ENCODE assay signal across 27 mouse cellular contexts in genomic region chr4:130323607-130324006, GRCm38 (mm10). TPM values are rescaled to one million over a fixed set of nuclear protein-coding genes. Genes with fewer than 3 reads are reported as not detected.
DNase-seq lines count a peak whose midpoint lies in the region; ATAC-seq lines count a peak whose summit lies in the region.
"Had no signal": no experiment of that assay in that cellular context is flagged by ENCODE, and none has a peak within 500 bp of the region (broad histone marks: within the 10 kb centered on the region; RNA-seq: fewer than 3 reads in every experiment).

No protein-coding gene starts in this region.

- no peak overlapping the region for H3K4me3 ChIP-seq in lung, embryonic 16.5 days (ENCODE audit: low read length)
- no peak overlapping the region for H3K4me3 ChIP-seq in heart, embryonic 14.5 days (ENCODE audit: control insufficient read depth in 1 of 2, insufficient read depth in 1 of 2, low read depth in 1 of 2, low read length in 2 of 2)
- H3K4me3 ChIP-seq: intestine, embryonic 15.5 days; liver, embryonic 12.5 days; midbrain, embryonic 10.5 days had no signal

- no peaks in the 10 kb centered on the region for H3K9me3 ChIP-seq in lung, embryonic 16.5 days (ENCODE audit: control insufficient read depth, low read length)
- no peaks in the 10 kb centered on the region for H3K9me3 ChIP-seq in heart, embryonic 14.5 days (ENCODE audit: control insufficient read depth, low read length)
- H3K9me3 ChIP-seq: intestine, embryonic 15.5 days; liver, embryonic 12.5 days; midbrain, embryonic 10.5 days had no signal

- H3K27ac ChIP-seq in lung, embryonic 16.5 days (ENCODE audit: low read length), result no peak overlapping the region
- peak overlapping the region; percentile 92 to 94 for H3K27ac ChIP-seq in heart, embryonic 14.5 days (replicated peaks in 1 of 2; ENCODE audit: control insufficient read depth in 1 of 2, insufficient read depth in 1 of 2, low read depth in 2 of 2, low read length in 2 of 2)
- H3K27ac ChIP-seq: hindbrain, embryonic 14.5 days; intestine, embryonic 15.5 days; liver, embryonic 12.5 days; macrophage; midbrain, embryonic 10.5 days had no signal

- peaks cover 21% of the 10 kb centered on the region for H3K36me3 ChIP-seq in lung, embryonic 16.5 days (ENCODE audit: control insufficient read depth, insufficient read depth, low read length)
- H3K36me3 ChIP-seq in heart, embryonic 14.5 days (ENCODE audit: control insufficient read depth, insufficient read depth, low read length), result peaks cover 64% of the 10 kb centered on the region

- peak; percentile 71 for DNase-seq in gastrocnemius, adult 18-20 months (ENCODE audit: low spot score)
- no peak for DNase-seq in gastrocnemius, postnatal 10 days
- no peak for DNase-seq in lung, postnatal 36 days
- peak; percentile 54 for DNase-seq in skeletal muscle tissue, adult 2 months (ENCODE audit: low read depth, low spot score)
- DNase-seq in spleen, adult 18-20 months, result no peak
- DNase-seq in spleen, postnatal 36 days (ENCODE audit: low spot score in 2 of 2), result no peak
- DNase-seq: adrenal gland, postnatal 25 days; cerebellum, adult 18-20 months; cerebellum, postnatal 25 days; embryo, embryonic 11 days; forebrain, postnatal 0 days; kidney, adult 9 months; kidney, postnatal 36 days; layer of hippocampus, adult 9-11 months; right cerebral cortex, postnatal 4 days; thymus, postnatal 36 days had no signal

- no peak overlapping the region for H3K9ac ChIP-seq in lung, embryonic 16.5 days (ENCODE audit: low read length)
- H3K9ac ChIP-seq in heart, embryonic 14.5 days (ENCODE audit: low read length), result peak overlapping the region; percentile 44; the same call in 1 of the 2 replicates
- H3K9ac ChIP-seq: forebrain, postnatal 0 days; hindbrain, embryonic 14.5 days; intestine, embryonic 15.5 days; liver, embryonic 12.5 days had no signal

- ATAC-seq in lung, embryonic 16.5 days (ENCODE audit: low read depth), result peak; percentile 23; the same call in 1 of the 2 replicates
- peak; percentile 76 for ATAC-seq in heart, embryonic 14.5 days (ENCODE audit: insufficient number of reproducible peaks, insufficient read depth, low FRiP score, low read depth)
- ATAC-seq: forebrain, postnatal 0 days; intestine, embryonic 15.5 days; liver, embryonic 12.5 days had no signal

- H3K4me2 ChIP-seq in lung, embryonic 16.5 days (ENCODE audit: low read depth, low read length), result no peak overlapping the region
- peak overlapping the region; percentile 19; the same call in 1 of the 2 replicates for H3K4me2 ChIP-seq in heart, embryonic 14.5 days (ENCODE audit: low read length)
- H3K4me2 ChIP-seq: hindbrain, embryonic 14.5 days; intestine, embryonic 15.5 days; liver, embryonic 12.5 days had no signal

- H3K4me1 ChIP-seq in lung, embryonic 16.5 days (replicated peaks; ENCODE audit: control insufficient read depth, insufficient read depth, low read length), result no peaks in the 10 kb centered on the region
- peaks cover 16 to 19% of the 10 kb centered on the region in 2 experiments for H3K4me1 ChIP-seq in heart, embryonic 14.5 days (ENCODE audit: control insufficient read depth in 2 of 2, insufficient read depth in 2 of 2, low read length in 2 of 2)
- H3K4me1 ChIP-seq: intestine, embryonic 15.5 days; midbrain, embryonic 10.5 days had no signal

- no peaks in the 10 kb centered on the region for H3K27me3 ChIP-seq in lung, embryonic 16.5 days (ENCODE audit: control insufficient read depth, insufficient read depth, low read depth, low read length)
- H3K27me3 ChIP-seq in heart, embryonic 14.5 days (ENCODE audit: control insufficient read depth, insufficient read depth, low read length), result no peaks in the 10 kb centered on the region
- H3K27me3 ChIP-seq: intestine, embryonic 15.5 days; liver, embryonic 12.5 days had no signal

- WGBS in lung, embryonic 16.5 days, result 45% methylated on average over 5 of the region's 5 CpGs
- 9% methylated on average over 5 of the region's 5 CpGs for WGBS in heart, embryonic 14.5 days

RNA-seq across cellular contexts. Expression of gene Gm10570, which starts 15.1 kb away (rescaled TPM):
- total RNA-seq in gastrocnemius, adult 18-20 months (2021), result under 1 TPM in 1 of 2 experiments, not detected in 1; 0.66 TPM
- total RNA-seq in gastrocnemius, postnatal 10 days (2021), result not detected
- not detected in 2 replicates for polyA plus RNA-seq in lung, embryonic 16.5 days (2015; fragmentation: Nextera tagmentation; extraction: Ambion mirVana)
- polyA plus RNA-seq in heart, embryonic 14.5 days (2014; fragmentation: Nextera tagmentation; extraction: Ambion mirVana), result 0.74 and 1.2 TPM in 2 replicates
- total RNA-seq: adrenal gland, postnatal 25 days had no signal
- polyA plus RNA-seq: embryonic facial prominence, embryonic 14.5 days; hindbrain, embryonic 14.5 days; intestine, embryonic 15.5 days; limb, embryonic 11.5 days; liver, embryonic 12.5 days; macrophage; midbrain, embryonic 10.5 days; neural tube, embryonic 11.5 days; testis, adult 2 months had no signal

RNA-seq across cellular contexts. Expression of gene Fabp3, which starts 15.2 kb away (rescaled TPM):
- 1,000 to 10,000 TPM in 1 of 2 experiments, 100 to 1,000 TPM in 1; 614 to 1,203 TPM for total RNA-seq in gastrocnemius, adult 18-20 months (2021)
- 100 to 1,000 TPM; 465 to 601 TPM for total RNA-seq in gastrocnemius, postnatal 10 days (2021)
- polyA plus RNA-seq in lung, embryonic 16.5 days (2015; fragmentation: Nextera tagmentation; extraction: Ambion mirVana), result 41.0 and 54.4 TPM in 2 replicates
- polyA plus RNA-seq in heart, embryonic 14.5 days (2014; fragmentation: Nextera tagmentation; extraction: Ambion mirVana), result 1,549 and 1,575 TPM in 2 replicates

RNA-seq across cellular contexts. Expression of gene Zcchc17, which starts 36.1 kb away (rescaled TPM):
- 10 to 100 TPM; 42.5 to 44.8 TPM for total RNA-seq in gastrocnemius, adult 18-20 months (2021)
- total RNA-seq in gastrocnemius, postnatal 10 days (2021), result 10 to 100 TPM; 45.4 to 46.9 TPM
- polyA plus RNA-seq in lung, embryonic 16.5 days (2015; fragmentation: Nextera tagmentation; extraction: Ambion mirVana), result 62.5 and 72.0 TPM in 2 replicates
- 47.9 and 50.3 TPM in 2 replicates for polyA plus RNA-seq in heart, embryonic 14.5 days (2014; fragmentation: Nextera tagmentation; extraction: Ambion mirVana)

RNA-seq across cellular contexts. Expression of gene Snrnp40, which starts 36.3 kb away (rescaled TPM):
- total RNA-seq in gastrocnemius, adult 18-20 months (2021), result 10 to 100 TPM; 11.6 to 11.7 TPM
- total RNA-seq in gastrocnemius, postnatal 10 days (2021), result 10 to 100 TPM; 27.2 to 29.5 TPM
- polyA plus RNA-seq in lung, embryonic 16.5 days (2015; fragmentation: Nextera tagmentation; extraction: Ambion mirVana), result 135 and 138 TPM in 2 replicates
- polyA plus RNA-seq in heart, embryonic 14.5 days (2014; fragmentation: Nextera tagmentation; extraction: Ambion mirVana), result 68.2 and 74.5 TPM in 2 replicates

RNA-seq across cellular contexts. Expression of gene Serinc2, which starts 44.6 kb away (rescaled TPM):
- 10 to 100 TPM; 71.7 to 80.8 TPM for total RNA-seq in gastrocnemius, adult 18-20 months (2021)
- total RNA-seq in gastrocnemius, postnatal 10 days (2021), result 10 to 100 TPM; 47.8 to 51.5 TPM
- 19.9 and 20.4 TPM in 2 replicates for polyA plus RNA-seq in lung, embryonic 16.5 days (2015; fragmentation: Nextera tagmentation; extraction: Ambion mirVana)
- 6.0 and 7.5 TPM in 2 replicates for polyA plus RNA-seq in heart, embryonic 14.5 days (2014; fragmentation: Nextera tagmentation; extraction: Ambion mirVana)
- polyA plus RNA-seq: macrophage had no signal

Comparison
In these comparisons a context has a peak if more than half of its experiments do, and no peak if none do; other contexts are left out.
1. DNase-seq: peak in gastrocnemius, adult 18-20 months (single experiment) and skeletal muscle tissue, adult 2 months (single experiment); none in gastrocnemius, postnatal 10 days (single experiment), lung, postnatal 36 days (single experiment), spleen, adult 18-20 months (0 of 2) and spleen, postnatal 36 days (0 of 2).